Mouse (Mus musculus): ENCODE measurements around the gene Pla1a. TPM values are rescaled to one million over a fixed set of nuclear protein-coding genes. Genes with fewer than 3 reads are reported as not detected.
A peak's percentile ranks its signal among the peaks of the same experiment; 100 is the strongest.
"Not testable (repeated sequence)": the region's sequence is repeated elsewhere in the genome, so short reads cannot be mapped to it uniquely, and the experiment has no call there.

Gene Pla1a
- total RNA-seq (2014; rRNA removed) (1.2 and 2.5 TPM in 2 replicates), polyA plus RNA-seq (2015; fragmentation: Nextera tagmentation; extraction: Ambion mirVana) (0.74 and 1.0 TPM in 2 replicates)

- H3K4me1 ChIP-seq (ENCODE audit: insufficient read depth): no peaks in the 10 kb centered on the region
- no peak for DNase-seq
- 89% methylated on average over 11 of the region's 11 CpGs for WGBS
- no peak within 1 kb of the TSS for H3K4me2 ChIP-seq (ENCODE audit: low read depth)
- H3K4me3 ChIP-seq (ENCODE audit: low read depth, low read length): no peak within 1 kb of the TSS
- ATAC-seq: no peak
- H3K27ac ChIP-seq (ENCODE audit: low read depth, low read length): no peak within 1 kb of the TSS
- no peaks in the 10 kb centered on the region for H3K27me3 ChIP-seq (ENCODE audit: insufficient read depth, low read length)
- no peak for TF ChIP-seq CTCF (IDR thresholded peaks at IDR 0.05; ENCODE audit: low read depth)
- no peak within 1 kb of the TSS for H3K9ac ChIP-seq
- H3K36me3 ChIP-seq (ENCODE audit: insufficient read depth): no peaks in the 10 kb centered on the region
- H3K9me3 ChIP-seq (ENCODE audit: low read length): no peaks in the 10 kb centered on the region
These were observed at the start of gene Pla1a for GRCm38 (mm10) chr16:38432498-38433425. Pla1a (minus strand) TSS chr16:38433145.

DNA sequence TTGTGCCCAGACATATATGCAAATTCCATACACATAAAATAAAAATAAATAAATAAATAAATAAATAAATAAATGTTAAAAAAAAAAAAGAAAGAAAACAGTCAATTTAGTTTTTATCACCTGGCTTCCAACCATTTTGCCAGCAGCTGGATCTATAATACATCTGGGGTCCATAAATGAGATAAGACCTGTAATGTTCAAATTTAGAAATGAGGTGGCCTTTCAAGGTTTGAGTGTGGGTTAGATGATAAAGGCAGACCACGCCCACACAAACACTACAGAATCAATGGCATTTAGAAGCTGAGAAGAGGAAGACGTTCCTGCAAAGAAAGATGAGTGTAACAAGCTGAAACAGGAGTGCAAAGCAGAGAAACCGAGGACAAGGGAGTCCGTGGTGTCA is 48.4 kb upstream of the Pla1a start:
- ATAC-seq (no peak), DNase-seq (no peak)
- H3K9me3 ChIP-seq (ENCODE audit: low read length): no peaks in the 10 kb centered on the region
- H3K4me2 ChIP-seq (ENCODE audit: low read depth): no peak overlapping the region
- no peak overlapping the region for H3K4me3 ChIP-seq (ENCODE audit: low read depth, low read length)
- no peak for TF ChIP-seq CTCF (IDR thresholded peaks at IDR 0.05; ENCODE audit: low read depth)
- H3K4me1 ChIP-seq (ENCODE audit: insufficient read depth): no peaks in the 10 kb centered on the region
- 84% methylated on average over 4 of the region's 4 CpGs for WGBS
- no peaks in the 10 kb centered on the region for H3K36me3 ChIP-seq (ENCODE audit: insufficient read depth)
- no peaks in the 10 kb centered on the region for H3K27me3 ChIP-seq (ENCODE audit: insufficient read depth, low read length)
- H3K27ac ChIP-seq (ENCODE audit: low read depth, low read length): no peak overlapping the region
- H3K9ac ChIP-seq: no peak overlapping the region

- no peak for TF ChIP-seq CTCF (IDR thresholded peaks at IDR 0.05; ENCODE audit: low read depth)
These were observed 45.4 kb upstream of the Pla1a start for GRCm38 (mm10) chr16:38478296-38478695.

GRCm38 (mm10) chr16:38477241-38477608 is 44.3 kb upstream of the Pla1a start:
- Histone ChIP-seq H3K4me3 (ENCODE audit: low read depth, low read length) (peak overlapping the region; percentile 30), H3K4me2 (ENCODE audit: low read depth) (peak overlapping the region; percentile 61), H3K9ac (0 out of 2 replicates have a peak overlapping the region, but pooled peaks have one; percentile 51)
- not testable (repeated sequence) for H3K27ac ChIP-seq (ENCODE audit: low read depth, low read length); DNase-seq; H3K9me3 ChIP-seq (ENCODE audit: low read length); H3K4me1 ChIP-seq (ENCODE audit: insufficient read depth); H3K36me3 ChIP-seq (ENCODE audit: insufficient read depth); H3K27me3 ChIP-seq (ENCODE audit: insufficient read depth, low read length); ATAC-seq
- WGBS: 61% methylated on average over 14 of the region's 14 CpGs

More at GRCm38 (mm10) chr16:38478296-38478695, 45.4 kb upstream of the Pla1a start:
- H3K27ac ChIP-seq (ENCODE audit: low read depth, low read length): no peak overlapping the region
- no peaks in the 10 kb centered on the region for H3K9me3 ChIP-seq (ENCODE audit: low read length)
- no peaks in the 10 kb centered on the region for H3K36me3 ChIP-seq (ENCODE audit: insufficient read depth)
- no peak overlapping the region for H3K4me3 ChIP-seq (ENCODE audit: low read depth, low read length)
- DNase-seq (no peak), ATAC-seq (no peak)
- no peaks in the 10 kb centered on the region for H3K27me3 ChIP-seq (ENCODE audit: insufficient read depth, low read length)
- H3K9ac ChIP-seq: no peak overlapping the region
- 94% methylated on average over 3 of the region's 3 CpGs for WGBS
- no peaks in the 10 kb centered on the region for H3K4me1 ChIP-seq (ENCODE audit: insufficient read depth)
- H3K4me2 ChIP-seq (ENCODE audit: low read depth): no peak overlapping the region

- peak overlapping the region; percentile 61 for H3K4me2 ChIP-seq (ENCODE audit: low read depth)
- H3K27ac ChIP-seq (ENCODE audit: low read depth, low read length): no peak overlapping the region
- no peaks in the 10 kb centered on the region for H3K27me3 ChIP-seq (ENCODE audit: insufficient read depth, low read length)
- 10% methylated on average over 34 of the region's 34 CpGs for WGBS
- ATAC-seq (peak; percentile 78), DNase-seq (peak; percentile 53)
- no peaks in the 10 kb centered on the region for H3K4me1 ChIP-seq (ENCODE audit: insufficient read depth)
- H3K9ac ChIP-seq: peak overlapping the region; percentile 51
- peak overlapping the region; percentile 30 for H3K4me3 ChIP-seq (ENCODE audit: low read depth, low read length)
- TF ChIP-seq CTCF (IDR thresholded peaks at IDR 0.05; ENCODE audit: low read depth): no peak
- no peaks in the 10 kb centered on the region for H3K36me3 ChIP-seq (ENCODE audit: insufficient read depth)
- H3K9me3 ChIP-seq (ENCODE audit: low read length): no peaks in the 10 kb centered on the region
These were observed 43.6 kb upstream of the Pla1a start for GRCm38 (mm10) chr16:38476312-38477240.

- Histone ChIP-seq H3K4me3 (ENCODE audit: low read depth, low read length) (no peak overlapping the region), H3K27me3 (ENCODE audit: insufficient read depth, low read length) (no peaks in the 10 kb centered on the region), H3K27ac (ENCODE audit: low read depth, low read length) (no peak overlapping the region), H3K4me2 (ENCODE audit: low read depth) (peak overlapping the region; percentile 61), H3K36me3 (ENCODE audit: insufficient read depth) (no peaks in the 10 kb centered on the region), H3K9me3 (ENCODE audit: low read length) (no peaks in the 10 kb centered on the region), H3K4me1 (ENCODE audit: insufficient read depth) (no peaks in the 10 kb centered on the region), H3K9ac (no peak overlapping the region)
- WGBS: 58% methylated on average over 4 of the region's 4 CpGs
- no peak for ATAC-seq
- no peak for TF ChIP-seq CTCF (IDR thresholded peaks at IDR 0.05; ENCODE audit: low read depth)
- no peak for DNase-seq
These were observed 42.9 kb upstream of the Pla1a start for GRCm38 (mm10) chr16:38475681-38476311.
